Mouse (Mus musculus): Measurements from ENCODE around the gene Olfr196.
"Not testable (repeated sequence)": the region's sequence is repeated elsewhere in the genome, so short reads cannot be mapped to it uniquely, and the experiment has no call there.

The Olfr196 gene

DNA sequence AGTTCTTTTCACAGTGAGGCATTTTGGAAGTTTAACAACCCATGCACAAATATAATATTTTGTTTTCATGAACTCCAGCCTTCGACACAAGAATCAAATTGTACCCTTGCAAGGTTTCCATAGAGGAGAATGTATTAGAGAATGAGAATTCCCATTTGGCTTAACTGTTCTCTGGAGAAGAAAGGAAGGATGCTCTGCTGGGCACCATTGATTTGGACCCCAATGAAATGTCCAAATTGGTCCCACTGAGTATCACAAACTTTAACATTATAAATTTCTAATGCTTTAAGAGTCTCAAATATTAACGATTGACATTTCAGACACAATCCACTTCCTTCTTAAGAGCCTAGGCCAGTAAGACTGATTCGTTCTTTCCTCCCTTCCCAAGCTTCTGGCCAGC, at the start of gene Olfr196:
Olfr196 (minus strand) TSS at position 101 of the 400 bp plus-strand sequence.
- no peak for DNase-seq (ENCODE audit: low read depth, low spot score)

DNA sequence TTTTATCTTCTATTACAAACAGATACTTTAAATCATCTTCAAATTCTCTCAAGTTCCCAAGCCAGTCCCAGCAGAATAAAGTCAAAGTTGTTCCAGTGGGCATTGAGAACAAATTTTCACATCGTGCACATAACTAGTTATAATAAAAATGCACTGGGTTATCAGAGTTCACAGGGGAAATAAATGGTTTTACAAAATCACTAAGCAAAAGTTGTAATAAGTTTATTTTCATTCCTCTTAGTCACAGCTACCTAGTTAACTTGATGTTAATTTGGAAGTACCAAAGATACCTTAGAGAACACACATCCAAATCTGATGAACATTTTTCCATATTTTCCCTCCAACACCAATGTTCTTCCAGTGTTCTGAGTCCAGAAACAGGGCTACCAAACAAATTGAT, 49.4 kb upstream of the Olfr196 start, which contains the start of gene Olfr199:
Olfr199 (minus strand) TSS at position 101 of the 400 bp plus-strand sequence.
- DNase-seq (ENCODE audit: low read depth, low spot score): not testable (repeated sequence)

DNA sequence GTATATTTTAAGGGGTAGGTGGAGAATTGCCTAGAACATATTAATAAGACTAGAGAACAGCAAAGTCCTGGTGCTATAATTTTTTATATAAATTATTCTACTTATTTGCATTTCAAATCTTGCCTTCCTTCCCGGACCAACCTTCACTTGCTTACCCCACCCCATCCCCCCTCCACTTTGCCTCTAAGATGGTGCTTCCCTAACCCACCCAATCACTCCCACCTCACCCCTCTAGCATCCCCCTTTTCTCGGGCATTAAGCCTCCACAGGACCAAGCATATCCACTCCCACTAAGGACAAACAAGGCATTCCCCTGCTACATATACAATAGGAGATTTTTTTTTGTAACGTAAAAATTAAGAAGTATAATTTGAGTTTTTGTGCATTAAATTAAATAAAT, 47.6 kb upstream of the Olfr196 start:
- not testable (repeated sequence) for DNase-seq (ENCODE audit: low read depth, low spot score)

DNA sequence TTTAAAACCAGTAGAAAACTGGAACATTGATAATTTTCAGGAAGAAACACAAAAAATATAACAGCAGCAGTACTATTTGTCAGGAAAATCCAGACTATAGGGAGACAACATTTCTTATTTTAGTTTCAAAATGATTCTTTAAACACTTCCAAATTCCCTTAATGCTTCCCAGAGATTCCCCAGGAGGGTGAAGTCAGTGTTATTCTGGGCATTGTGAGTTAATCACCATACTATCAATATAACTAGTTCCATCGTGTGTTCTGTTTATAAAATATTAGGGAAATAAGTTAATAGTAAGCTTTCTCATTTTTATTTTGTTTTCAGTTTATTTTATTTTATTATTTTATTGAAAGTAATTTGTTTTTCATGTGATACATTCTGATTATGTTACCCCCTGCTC, 33.2 kb upstream of the Olfr196 start, which contains the start of gene Olfr198:
Olfr198 (minus strand) TSS at position 101 of the 400 bp plus-strand sequence.
- not testable (repeated sequence) for DNase-seq (ENCODE audit: low read depth, low spot score)

DNA sequence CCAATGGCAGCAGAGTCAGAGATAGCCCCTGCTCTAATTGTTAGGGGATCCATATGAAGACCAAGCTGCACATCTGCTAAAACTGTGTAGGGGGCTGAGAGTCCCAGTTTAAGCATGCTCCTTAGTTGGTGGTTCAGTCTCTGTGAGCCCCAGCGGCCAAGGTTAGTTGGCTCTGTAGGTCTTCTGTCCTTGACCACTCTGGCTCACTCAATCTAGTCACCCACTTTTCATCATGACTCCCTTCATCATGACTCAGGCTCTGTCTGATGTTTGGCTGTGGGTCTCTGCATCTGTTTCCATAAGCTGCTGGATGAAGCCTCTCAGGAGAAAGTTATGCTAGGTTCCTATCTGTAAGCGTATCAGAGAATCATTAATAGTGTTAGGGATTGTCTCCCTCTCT, 18.3 kb downstream of the Olfr196 start:
- DNase-seq (ENCODE audit: low read depth, low spot score): no peak

DNA sequence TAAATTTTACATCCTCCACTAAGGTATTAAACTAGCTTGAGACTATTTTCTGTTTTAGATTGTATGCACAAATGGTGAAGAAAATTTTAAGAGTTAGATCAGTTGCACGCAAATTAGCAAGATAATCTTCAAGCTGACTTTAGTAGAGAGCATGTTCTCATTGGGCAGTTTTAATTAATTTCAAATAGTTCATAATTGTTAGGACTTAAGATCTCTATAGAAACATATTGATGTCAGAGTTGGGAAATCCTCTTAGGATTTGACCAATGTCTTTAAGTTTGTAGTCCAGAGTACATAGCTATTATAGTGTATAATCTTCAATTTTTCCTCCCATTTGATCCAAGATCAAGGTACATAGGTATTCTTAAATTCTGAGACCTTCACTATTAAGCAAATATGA, 23.5 kb downstream of the Olfr196 start, which contains the start of gene Olfr195:
Olfr195 (plus strand) TSS at position 301 of the 400 bp plus-strand sequence.
- DNase-seq (ENCODE audit: low read depth, low spot score): no peak

DNA sequence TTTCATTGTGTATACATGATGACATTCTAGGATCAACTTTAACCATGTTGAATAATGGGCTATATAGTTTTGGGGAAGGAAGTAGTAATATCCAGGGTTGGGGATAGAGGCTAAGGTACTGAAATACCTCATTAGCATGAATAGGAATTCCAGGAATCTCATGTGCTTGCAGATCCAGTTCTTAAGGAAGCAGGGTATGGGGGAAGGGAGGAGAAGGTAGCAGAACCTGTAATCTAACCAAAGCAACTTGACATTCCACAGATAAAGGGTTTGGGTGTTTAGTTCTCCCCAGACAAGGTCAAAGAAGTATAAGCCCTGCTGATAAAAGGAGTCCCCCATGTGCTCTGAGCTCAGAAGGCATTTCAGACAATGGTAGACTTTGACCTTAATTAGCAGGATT, 29.1 kb downstream of the Olfr196 start:
- no peak for DNase-seq (ENCODE audit: low read depth, low spot score)

DNA sequence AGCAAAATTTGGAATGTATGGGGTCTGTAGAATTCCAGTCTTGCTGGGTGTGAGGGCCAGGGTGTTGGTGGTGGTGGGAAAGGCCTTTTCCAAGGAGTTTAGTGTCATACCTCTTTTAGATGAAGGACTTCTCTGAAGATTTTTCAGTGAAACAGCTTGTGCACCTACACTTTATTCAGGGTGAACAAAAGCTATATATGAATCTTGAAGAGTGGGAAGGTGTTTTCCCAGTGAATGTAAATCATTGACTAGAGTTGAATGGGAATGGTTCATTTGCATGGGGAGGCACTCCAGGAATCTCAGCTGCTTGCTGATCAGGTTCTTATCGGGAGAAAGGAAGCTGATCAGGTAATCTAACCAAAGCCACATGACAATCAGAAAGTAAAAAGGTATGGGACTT, 39.5 kb downstream of the Olfr196 start:
- DNase-seq (ENCODE audit: low read depth, low spot score): no peak

DNA sequence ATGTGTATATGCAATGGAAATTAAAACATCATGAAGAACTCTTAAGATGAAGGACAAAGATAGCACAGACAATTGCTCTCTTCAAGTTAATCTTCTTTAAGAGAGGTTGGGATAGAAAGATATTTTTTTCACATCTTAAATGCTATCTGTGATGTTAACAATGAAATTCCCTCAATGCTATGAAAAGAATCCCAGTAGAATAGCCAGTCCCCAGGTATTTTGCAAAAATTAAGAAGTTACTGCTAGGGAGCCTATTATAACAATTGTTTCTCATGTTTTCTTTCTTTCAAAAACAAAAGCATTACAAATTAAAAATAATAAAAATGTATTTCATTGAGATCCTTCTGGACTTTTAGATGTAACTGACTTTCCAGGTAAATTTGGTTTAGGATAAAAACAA, 49.3 kb downstream of the Olfr196 start, which contains the start of gene Olfr194:
Olfr194 (minus strand) TSS at position 101 of the 400 bp plus-strand sequence.
- no peak for DNase-seq (ENCODE audit: low read depth, low spot score)
